Mouse (Mus musculus) kidney, adult 9 months (tissue): ENCODE data around the gene Unc50.

ENCODE experiments used
- DNase-seq: peaks from one replicate; pipeline ENCODE4 v3.0.0; 2022

Gene Unc50

DNA sequence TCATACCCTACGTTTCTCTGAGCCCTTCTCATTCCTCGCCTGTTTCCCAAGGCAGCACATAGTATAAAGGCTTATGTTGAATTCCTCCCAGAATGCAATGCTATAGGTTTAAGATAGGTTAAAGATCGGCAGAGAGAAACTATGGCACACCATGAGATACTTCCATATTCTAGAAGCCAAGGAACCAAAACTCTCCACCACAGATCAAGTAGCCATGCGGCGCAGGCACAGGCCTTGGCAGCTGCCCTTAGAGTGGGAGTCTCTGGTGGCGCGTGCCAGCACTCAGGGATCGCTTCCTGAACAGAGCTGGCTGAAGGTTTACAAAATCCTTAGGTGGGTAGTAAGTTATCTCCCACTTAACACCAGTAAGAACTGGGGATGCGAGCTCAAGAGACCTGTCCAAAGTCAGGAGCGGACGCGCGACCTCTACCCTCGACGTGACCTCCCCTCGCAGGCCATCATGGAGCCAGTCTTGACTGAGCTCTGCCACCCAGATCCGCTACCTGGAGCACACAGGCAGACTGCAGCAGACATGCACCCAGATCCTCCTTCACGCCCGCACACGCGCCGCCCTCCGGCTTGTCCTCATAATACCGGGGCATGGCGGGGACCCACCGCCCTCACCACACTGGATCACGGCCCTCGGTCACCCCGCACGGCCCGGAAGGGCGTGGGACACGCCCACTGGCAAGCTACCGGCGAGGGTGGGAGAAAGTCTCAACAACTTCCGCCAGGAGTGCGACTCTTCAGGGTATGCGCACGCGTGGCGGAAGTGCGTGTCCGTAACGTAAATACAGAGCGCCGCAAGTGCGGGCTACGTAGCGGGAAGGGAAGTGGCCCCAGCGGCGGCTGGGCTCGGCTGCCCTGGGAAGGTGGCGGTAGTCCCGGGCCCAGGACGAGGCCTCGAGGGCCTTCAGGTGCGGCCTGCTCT lies at the start of gene Unc50, which contains the start of gene Coa5:
Unc50 (plus strand) TSS at position 774 of the 931 bp plus-strand sequence.
Coa5 (minus strand) TSS at position 738 of the 931 bp plus-strand sequence.
- DNase-seq, result peak; percentile 96

DNA sequence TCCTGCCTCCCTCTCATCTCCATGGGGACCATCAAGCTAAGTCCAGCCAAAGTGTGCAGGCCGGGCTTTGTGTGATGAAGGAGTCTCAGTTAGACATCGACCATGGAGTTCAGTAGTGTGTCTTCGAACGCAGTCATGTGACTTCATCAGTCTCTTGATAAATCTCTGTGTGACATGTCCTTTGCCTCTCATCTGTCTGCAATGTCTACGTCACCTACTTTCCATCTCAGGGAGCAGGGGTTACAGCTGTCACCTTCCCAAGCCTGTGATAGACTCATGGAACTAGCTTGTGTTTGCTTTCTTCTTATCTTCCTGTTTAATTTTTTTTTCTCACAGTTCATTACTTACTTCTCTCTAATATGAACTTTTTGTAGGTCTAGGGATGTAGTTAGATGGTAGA lies 49.0 kb upstream of the Unc50 start:
- no peak for DNase-seq

- no peak for DNase-seq
These were observed 45.6 kb upstream of the Unc50 start for GRCm38 (mm10) chr1:37384304-37384703.

DNA sequence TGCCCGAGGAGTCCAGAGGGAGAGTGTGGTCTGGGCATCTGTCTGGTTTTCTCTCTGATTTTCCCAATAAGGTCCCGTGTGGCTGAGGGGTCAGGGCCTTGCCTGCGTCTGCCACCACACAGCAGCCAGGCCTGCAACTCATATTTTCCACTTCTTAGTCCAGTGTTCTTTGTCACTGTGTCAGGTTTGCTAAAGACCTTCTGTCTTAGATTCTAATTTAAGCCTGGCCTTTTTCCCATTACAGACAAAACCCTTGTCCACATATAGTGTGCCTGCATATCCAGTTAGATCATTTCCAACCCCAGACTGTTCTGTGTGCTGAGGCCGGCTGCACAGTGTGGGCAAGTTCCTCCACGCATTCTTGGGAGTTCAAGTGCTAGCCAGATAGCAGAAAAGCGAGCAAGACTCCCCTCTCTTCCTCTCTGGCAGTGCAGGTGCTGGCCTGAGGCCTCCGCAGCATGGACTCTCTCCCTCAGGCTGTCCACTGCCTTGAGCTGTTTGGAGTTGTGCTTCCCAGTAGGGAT lies 43.4 kb upstream of the Unc50 start:
- no peak for DNase-seq

- no peak for DNase-seq
These were observed 36.8 kb upstream of the Unc50 start for GRCm38 (mm10) chr1:37393174-37393573.

- peak; percentile 79 for DNase-seq
These were observed 33.5 kb upstream of the Unc50 start for GRCm38 (mm10) chr1:37396481-37396880.

DNA sequence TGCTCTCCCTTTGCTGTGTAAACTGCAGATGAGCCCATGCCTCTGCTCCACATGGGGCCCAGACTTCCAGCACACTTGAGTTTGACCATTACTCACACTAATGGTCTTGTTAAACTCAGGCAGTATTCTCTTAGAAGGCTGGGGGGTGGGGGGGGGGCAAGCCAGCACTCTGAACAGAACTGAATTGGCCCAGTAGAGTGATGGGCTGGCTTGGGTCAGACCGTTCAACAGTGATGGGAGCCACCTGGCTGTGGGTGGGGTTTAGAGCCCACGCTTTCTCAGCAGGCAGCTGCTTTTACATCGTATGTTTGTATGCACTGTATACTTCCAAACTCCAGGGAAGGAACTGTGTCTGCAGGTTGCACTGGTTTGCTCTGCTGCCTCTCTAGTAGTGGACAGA lies 31.0 kb upstream of the Unc50 start:
- no peak for DNase-seq

DNA sequence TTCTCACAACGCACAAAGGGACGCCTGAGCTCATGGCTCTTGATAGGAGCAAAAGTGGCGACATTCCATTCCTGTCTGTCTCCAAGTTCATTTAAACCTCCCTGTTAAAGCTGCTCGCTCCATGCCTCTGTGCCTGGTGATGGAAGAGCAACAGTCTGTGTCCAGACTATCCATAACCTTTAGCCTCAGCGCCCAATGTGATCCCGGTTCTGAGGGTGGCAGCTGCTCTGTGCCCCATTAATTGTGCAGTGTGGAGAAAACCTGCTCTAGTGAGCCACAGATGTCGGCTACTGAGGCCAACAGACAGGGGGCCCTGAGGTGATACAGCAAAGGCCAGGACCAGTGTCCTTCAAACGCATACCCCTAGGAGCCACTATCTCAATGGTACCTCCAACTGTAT lies 30.2 kb upstream of the Unc50 start:
- DNase-seq, result no peak

DNA sequence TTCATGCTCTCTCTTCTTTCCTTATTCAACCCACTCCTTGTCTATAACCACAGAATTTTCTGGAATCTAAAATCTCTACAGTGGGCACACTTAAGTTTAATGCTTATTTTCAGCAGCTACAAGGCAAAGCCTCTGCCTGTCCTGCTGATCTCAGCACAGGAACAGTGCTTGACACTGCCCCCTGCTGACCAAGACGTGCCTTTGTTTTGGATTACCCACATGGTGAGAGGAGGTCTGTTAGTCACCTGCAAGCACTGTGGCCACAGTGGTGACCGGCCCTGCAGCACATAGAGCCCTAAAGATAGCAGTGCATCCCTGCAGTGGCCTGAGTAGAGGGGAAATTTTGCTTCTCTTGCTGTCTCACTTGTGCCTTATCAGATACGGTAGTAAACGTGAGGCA lies 28.3 kb upstream of the Unc50 start:
- peak; percentile 67 for DNase-seq

DNA sequence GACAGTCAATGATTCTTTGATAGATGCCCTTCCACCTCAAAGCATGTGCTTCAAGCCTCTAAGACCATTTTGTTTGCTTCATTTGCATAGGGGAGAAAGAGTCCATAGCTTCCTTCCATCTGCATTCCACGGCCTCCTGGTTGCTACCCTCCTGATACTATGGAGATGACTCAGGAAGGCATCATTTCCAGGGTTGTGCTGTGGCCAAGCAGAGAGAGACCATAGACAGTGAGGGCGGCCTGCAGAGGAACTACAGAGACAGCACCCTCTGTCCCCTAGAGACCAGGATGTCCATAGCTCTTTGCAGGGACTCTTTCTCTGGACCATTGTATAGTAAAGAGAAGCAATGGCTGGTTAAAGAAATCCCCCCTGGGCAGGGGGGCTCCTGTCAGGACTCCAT lies 24.8 kb upstream of the Unc50 start:
- DNase-seq, result no peak

DNA sequence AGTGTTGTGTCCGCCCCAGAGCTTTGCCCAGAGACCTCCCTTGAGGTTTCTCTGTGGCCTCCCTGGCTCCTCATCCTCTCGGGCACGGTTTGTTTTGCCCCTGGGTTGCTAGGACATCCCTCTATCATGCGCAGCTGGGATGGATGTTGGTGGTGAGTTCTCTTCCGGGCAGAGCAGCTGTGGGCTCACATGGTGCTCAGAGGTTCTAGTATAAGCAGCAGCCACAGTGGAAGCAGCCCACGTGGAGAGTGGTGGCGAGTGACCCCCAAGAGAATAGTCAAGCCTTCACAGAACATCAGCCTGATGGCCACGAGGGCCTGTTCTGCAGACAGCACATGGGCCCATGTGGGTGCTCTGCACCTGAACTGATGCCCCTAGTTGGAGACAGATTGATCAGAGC lies 22.7 kb upstream of the Unc50 start:
- no peak for DNase-seq

DNA sequence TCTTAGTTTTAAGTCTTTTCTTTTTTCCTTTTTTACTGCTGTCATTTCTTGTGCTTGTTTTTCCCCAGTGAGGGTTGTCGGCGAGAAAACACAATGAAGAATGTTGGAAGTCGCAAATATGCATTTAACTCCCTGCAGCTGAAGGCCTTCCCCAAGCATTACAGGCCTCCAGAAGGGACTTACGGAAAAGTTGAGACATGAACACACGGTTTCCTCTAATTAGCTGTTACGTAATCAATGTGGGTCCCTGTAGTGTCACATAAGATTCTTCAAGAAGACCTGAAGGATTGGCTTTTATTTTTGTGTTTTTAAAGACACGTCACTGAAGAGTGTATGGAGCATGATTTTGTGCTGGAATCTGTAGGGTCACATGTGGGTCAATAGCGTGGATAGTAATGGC lies 21.9 kb upstream of the Unc50 start:
- no peak for DNase-seq

DNA sequence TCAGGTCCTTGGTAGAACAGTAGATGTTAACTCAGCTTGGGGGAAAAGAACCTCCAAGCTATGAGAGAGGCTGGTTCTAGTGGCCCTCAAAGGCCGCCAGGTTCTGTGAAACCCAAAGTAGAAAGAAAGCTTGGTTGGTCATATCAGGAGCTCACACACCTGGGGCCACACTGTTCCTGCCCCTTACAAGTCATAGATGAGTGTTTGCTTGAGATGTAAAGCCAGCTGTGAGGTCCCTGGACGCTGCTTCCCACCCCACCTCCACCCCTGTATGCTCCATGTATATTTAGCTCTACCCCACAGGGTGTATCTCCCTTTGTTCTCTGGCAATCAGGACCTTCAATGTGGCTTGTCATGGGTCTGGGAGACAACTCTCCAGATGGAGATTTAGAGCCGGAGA lies 21.3 kb upstream of the Unc50 start:
- no peak for DNase-seq

DNA sequence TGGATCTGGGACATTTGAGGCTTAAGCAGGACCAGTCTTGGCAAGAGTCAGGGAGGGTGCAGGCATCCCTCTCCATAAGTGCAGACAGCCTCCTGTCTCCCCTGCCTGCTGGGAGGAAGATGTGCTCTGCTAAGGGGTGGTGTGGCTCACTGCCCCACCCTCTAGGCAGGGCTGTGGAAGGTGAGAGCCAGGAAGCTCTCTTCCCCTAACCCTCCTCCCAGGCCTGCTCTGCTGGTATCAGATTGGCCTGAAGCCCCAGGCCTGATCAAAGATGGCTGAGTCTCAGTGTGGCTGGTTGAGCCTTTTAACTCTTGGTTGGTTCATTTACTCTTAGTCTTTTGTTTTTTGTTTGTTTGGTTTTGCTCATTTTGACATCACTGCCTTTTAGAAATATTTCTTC lies 20.3 kb upstream of the Unc50 start:
- DNase-seq, result no peak

DNA sequence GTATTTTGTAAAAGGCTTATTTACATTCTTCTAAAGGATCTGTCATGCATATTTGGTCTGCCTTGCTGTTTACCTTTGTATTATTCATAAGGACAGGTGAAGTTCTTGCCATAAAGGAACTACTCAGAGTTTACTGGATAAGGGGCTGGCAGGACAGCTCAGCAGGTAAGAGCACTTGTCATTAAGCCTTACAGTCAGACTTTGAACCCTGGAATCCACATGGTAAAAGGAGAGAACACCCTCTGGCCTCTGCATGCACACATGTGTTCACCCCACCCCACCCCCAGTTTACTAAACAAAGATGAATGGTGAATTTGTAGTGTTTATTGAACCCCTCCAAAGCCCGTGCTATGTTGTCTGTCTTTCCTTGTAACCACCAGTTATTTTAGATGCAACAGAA lies 14.5 kb upstream of the Unc50 start:
- DNase-seq, result no peak

- peak; percentile 54 for DNase-seq
These were observed 10.5 kb upstream of the Unc50 start for GRCm38 (mm10) chr1:37419420-37419819.

DNA sequence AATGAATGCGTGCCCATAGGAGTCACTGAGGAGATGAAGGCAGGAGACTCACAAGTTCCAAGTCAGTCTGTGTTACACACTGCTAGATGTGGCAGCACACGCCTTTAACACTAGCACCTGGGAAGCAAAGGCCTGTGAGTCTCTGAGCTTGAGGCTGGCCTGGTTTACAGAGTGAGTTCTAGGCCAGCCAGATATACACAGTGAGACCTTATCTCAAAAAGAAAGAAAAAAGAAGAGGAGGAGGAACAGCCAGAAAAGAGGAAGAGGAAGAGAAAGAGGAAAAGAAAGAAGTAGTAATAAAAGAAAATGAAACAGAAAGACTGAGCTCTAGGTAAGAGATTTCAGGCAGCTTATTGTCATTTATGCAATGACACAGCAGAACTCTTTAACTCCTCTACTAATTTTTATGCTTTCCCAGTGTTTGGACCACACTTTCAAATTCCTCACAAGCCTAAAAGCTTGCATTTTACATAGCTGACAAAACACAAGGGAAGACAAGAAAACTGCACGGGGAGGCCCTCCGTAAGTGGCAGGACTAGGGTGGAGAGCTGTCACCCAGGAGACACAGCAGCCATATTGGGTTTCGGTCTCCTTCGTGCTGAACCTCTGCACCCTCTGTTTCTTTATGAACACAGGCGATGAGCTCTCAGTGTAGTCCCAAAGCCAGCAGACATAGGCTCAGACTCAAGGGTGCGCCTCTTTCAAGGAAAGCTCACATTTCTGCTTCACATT lies 2.6 kb upstream of the Unc50 start:
- DNase-seq, result no peak

GRCm38 (mm10) chr1:37428911-37429310 lies 1.0 kb upstream of the Unc50 start:
- peak; percentile 14 for DNase-seq

GRCm38 (mm10) chr1:37430297-37430840 lies 430 bp downstream of the Unc50 start:
- DNase-seq, result peak; percentile 44

GRCm38 (mm10) chr1:37436419-37436818 lies 6.5 kb downstream of the Unc50 start:
- DNase-seq, result no peak

GRCm38 (mm10) chr1:37442848-37443835 lies 13.2 kb downstream of the Unc50 start:
- no peak for DNase-seq
